Mouse (Mus musculus) G1E (cell line): ENCODE data around the gene Zfp57.

ENCODE experiments used
- CTCF ChIP-seq: IDR thresholded peaks from 2 replicates; pipeline ENCODE4 v1.5.1; 2012; ENCODE audit warnings: low read depth, low read length, inconsistent platforms, mixed read lengths
- GATA1 ChIP-seq: IDR thresholded peaks from 2 replicates; pipeline ENCODE4 v1.6.1; 2012; ENCODE audit warnings: borderline replicate concordance, low read length, inconsistent platforms, mixed read lengths
- GATA2 ChIP-seq: IDR thresholded peaks from 2 replicates; pipeline ENCODE4 v1.6.1; 2012; ENCODE audit warnings: low read depth, low read length, inconsistent platforms, borderline replicate concordance
- POLR2AphosphoS5 ChIP-seq: IDR thresholded peaks from 2 replicates; pipeline ENCODE4 v1.6.1; 2012; ENCODE audit warnings: low read depth, low read length, inconsistent platforms; ENCODE audit not compliant: insufficient replicate concordance
- TAL1 ChIP-seq: conservative IDR thresholded peaks from 2 replicates; pipeline ENCODE4 v1.6.1; 2012; ENCODE audit warnings: low read depth, low read length, inconsistent platforms, mixed read lengths

DNA sequence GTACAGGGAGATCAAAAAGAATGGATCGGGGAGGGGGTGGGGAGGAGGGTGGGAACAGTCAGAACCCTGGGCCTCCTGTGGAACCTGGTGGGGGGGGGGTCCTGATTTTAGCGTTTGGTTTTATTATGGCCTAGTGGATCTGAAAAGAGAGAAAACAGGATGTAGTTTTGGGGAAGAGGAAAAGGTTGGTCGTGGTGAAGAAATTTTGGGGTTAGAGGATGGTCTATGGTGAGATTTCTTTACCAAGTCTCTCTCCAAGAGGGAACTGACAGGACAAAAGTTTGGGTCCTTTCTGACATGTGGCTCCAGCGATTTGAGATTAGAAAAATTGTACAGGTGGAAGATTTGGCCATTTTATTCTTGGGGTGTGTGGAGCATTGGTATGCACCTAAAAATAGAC is 50.8 kb downstream of the Zfp57 start:
- no peak for TF ChIP-seq CTCF
- no peak for TF ChIP-seq GATA1
- TF ChIP-seq TAL1 = no peak
- TF ChIP-seq POLR2AphosphoS5 = no peak
- no peak for TF ChIP-seq GATA2
